Mouse (Mus musculus): ENCODE data around the gene Trappc6a.

DNA sequence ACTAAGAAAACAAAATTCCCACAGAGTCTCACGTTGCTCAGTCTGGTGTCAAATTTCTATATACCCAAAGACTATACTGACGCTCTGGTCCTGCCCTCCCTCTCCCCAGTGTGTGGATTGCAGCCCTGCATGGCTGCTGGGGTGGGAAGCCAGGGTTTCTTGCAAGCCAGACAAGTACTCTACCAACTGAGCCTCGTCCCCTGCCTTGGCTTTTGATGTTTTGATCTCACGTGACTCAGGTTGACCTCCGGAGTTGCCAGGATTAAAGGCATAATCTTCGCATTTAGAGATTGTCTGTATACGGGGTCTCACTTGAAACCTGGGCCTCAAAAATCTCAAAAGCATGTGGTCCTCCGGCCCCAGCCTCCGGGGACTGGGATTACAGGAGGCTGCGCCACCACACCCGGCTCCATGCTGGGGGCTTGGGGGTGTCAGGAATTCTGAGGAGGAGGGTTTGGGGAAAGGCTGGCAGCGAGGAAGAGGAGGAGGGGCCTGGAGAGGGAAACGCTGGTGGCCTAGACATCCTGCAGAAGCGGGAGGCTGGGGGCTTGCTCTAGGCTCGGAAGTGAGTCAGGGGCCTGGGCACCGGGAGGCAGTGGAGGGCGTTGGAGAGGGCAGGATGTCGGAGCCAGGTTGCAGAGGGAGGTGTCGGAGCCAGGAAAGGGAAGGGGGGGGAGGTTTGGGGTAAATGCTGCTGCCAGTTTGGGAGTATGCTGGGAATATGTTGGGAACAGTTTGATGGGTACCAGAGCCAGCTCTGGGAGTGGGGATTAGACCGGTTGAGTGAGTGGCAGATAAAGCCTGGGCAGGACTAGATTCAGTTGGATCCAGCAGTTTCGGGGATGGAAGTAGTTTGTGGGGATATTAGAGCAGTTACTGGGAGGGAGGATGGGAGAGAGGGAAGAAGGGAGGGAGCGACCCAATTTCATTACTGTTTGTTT is 43.6 kb upstream of the Trappc6a start:
- TF ChIP-seq POLR2A (IDR thresholded peaks at IDR 0.05; ENCODE audit: insufficient read length, low read depth) (no peak), USF1 (IDR thresholded peaks at IDR 0.05; ENCODE audit: low read depth) (no peak), POLR2AphosphoS2 (IDR thresholded peaks at IDR 0.05; ENCODE audit: insufficient read length, low read depth) (no peak), CEBPB (IDR thresholded peaks at IDR 0.05; ENCODE audit: insufficient read depth, poor library complexity, severe bottlenecking) (no peak), TCF12 (IDR thresholded peaks at IDR 0.05; ENCODE audit: insufficient read depth, poor library complexity, severe bottlenecking) (no peak), E2F4 (IDR thresholded peaks at IDR 0.05; ENCODE audit: insufficient read depth) (no peak), MAX (IDR thresholded peaks at IDR 0.05; ENCODE audit: low read depth) (no peak), MYOD1 (IDR thresholded peaks at IDR 0.05; ENCODE audit: control insufficient read depth in 1 of 3, insufficient read length in 2 of 3, low read depth in 2 of 3) (no peak), MYOG (IDR thresholded peaks at IDR 0.05; ENCODE audit: control insufficient read depth in 1 of 3, insufficient read depth in 1 of 3, insufficient read length in 2 of 3, low read depth in 2 of 3) (no peak), SRF (IDR thresholded peaks at IDR 0.05; ENCODE audit: control insufficient read depth, insufficient read length, low read depth) (no peak), TCF3 (IDR thresholded peaks at IDR 0.05; ENCODE audit: insufficient read length, low read depth) (no peak), REST (IDR thresholded peaks at IDR 0.05; ENCODE audit: insufficient read depth, insufficient read length) (no peak)
